Mouse (Mus musculus): ENCODE results near the gene Adamts17. TPM values are rescaled to one million over a fixed set of nuclear protein-coding genes. Genes with fewer than 3 reads are reported as not detected.

Gene Adamts17
- polyA plus RNA-seq, 1 experiment: 6.8 TPM

- Histone ChIP-seq H3K27me3 (ENCODE audit: control insufficient read depth, insufficient read depth, low read length) (no peaks in the 10 kb centered on the region), H3K4me3 (ENCODE audit: control insufficient read depth, low read depth, low read length) (no peak overlapping the region), H3K4me1 (ENCODE audit: control insufficient read depth, insufficient read depth, low read length) (no peaks in the 10 kb centered on the region), H3K27ac (ENCODE audit: control insufficient read depth, insufficient read depth, low read depth, low read length) (no peak overlapping the region), H3K36me3 (ENCODE audit: control insufficient read depth, insufficient read depth, low read length) (no peaks in the 10 kb centered on the region)
- TF ChIP-seq CTCF (IDR thresholded peaks at IDR 0.05; ENCODE audit: control insufficient read depth, insufficient read depth, insufficient replicate concordance, low read depth, low read length) (no peak), POLR2A (IDR thresholded peaks at IDR 0.05; ENCODE audit: control insufficient read depth, low read depth, low read length) (no peak)
These were observed 24.0 kb upstream of the Adamts17 start for GRCm38 (mm10) chr7:66815526-66815925.

GRCm38 (mm10) chr7:66820034-66820433 is 19.5 kb upstream of the Adamts17 start:
- H3K27me3 ChIP-seq (ENCODE audit: control insufficient read depth, insufficient read depth, low read length): no peaks in the 10 kb centered on the region
- no peak overlapping the region for H3K4me3 ChIP-seq (ENCODE audit: control insufficient read depth, low read depth, low read length)
- TF ChIP-seq POLR2A (IDR thresholded peaks at IDR 0.05; ENCODE audit: control insufficient read depth, low read depth, low read length): no peak
- TF ChIP-seq CTCF (IDR thresholded peaks at IDR 0.05; ENCODE audit: control insufficient read depth, insufficient read depth, insufficient replicate concordance, low read depth, low read length): peak; percentile 75; the same call in 1 of the 2 replicates
- H3K4me1 ChIP-seq (ENCODE audit: control insufficient read depth, insufficient read depth, low read length): no peaks in the 10 kb centered on the region
- no peaks in the 10 kb centered on the region; the same call in 1 of the 2 replicates for H3K36me3 ChIP-seq (ENCODE audit: control insufficient read depth, insufficient read depth, low read length)
- no peak overlapping the region for H3K27ac ChIP-seq (ENCODE audit: control insufficient read depth, insufficient read depth, low read depth, low read length)

- no peaks in the 10 kb centered on the region for H3K36me3 ChIP-seq (ENCODE audit: control insufficient read depth, insufficient read depth, low read length)
- H3K4me1 ChIP-seq (ENCODE audit: control insufficient read depth, insufficient read depth, low read length): no peaks in the 10 kb centered on the region
- H3K27me3 ChIP-seq (ENCODE audit: control insufficient read depth, insufficient read depth, low read length): no peaks in the 10 kb centered on the region
- TF ChIP-seq CTCF (IDR thresholded peaks at IDR 0.05; ENCODE audit: control insufficient read depth, insufficient read depth, insufficient replicate concordance, low read depth, low read length) (no peak), POLR2A (IDR thresholded peaks at IDR 0.05; ENCODE audit: control insufficient read depth, low read depth, low read length) (no peak)
- no peak overlapping the region for H3K27ac ChIP-seq (ENCODE audit: control insufficient read depth, insufficient read depth, low read depth, low read length)
- H3K4me3 ChIP-seq (ENCODE audit: control insufficient read depth, low read depth, low read length): no peak overlapping the region
These were observed 8.7 kb upstream of the Adamts17 start for GRCm38 (mm10) chr7:66830803-66831202.

- no peak overlapping the region for H3K27ac ChIP-seq (ENCODE audit: control insufficient read depth, insufficient read depth, low read depth, low read length)
- no peak for TF ChIP-seq POLR2A (IDR thresholded peaks at IDR 0.05; ENCODE audit: control insufficient read depth, low read depth, low read length)
- no peak for TF ChIP-seq CTCF (IDR thresholded peaks at IDR 0.05; ENCODE audit: control insufficient read depth, insufficient read depth, insufficient replicate concordance, low read depth, low read length)
These were observed 8.2 kb upstream of the Adamts17 start for GRCm38 (mm10) chr7:66831295-66831694.

GRCm38 (mm10) chr7:66840008-66840719 is 629 bp downstream of the Adamts17 start:
- H3K4me3 ChIP-seq (ENCODE audit: control insufficient read depth, low read depth, low read length): peak overlapping the region; percentile 73
- H3K27me3 ChIP-seq (ENCODE audit: control insufficient read depth, insufficient read depth, low read length): no peaks in the 10 kb centered on the region
- TF ChIP-seq POLR2A (IDR thresholded peaks at IDR 0.05; ENCODE audit: control insufficient read depth, low read depth, low read length): no peak
- no peak for TF ChIP-seq CTCF (IDR thresholded peaks at IDR 0.05; ENCODE audit: control insufficient read depth, insufficient read depth, insufficient replicate concordance, low read depth, low read length)
- no peak overlapping the region for H3K27ac ChIP-seq (ENCODE audit: control insufficient read depth, insufficient read depth, low read depth, low read length)
- H3K36me3 ChIP-seq (ENCODE audit: control insufficient read depth, insufficient read depth, low read length): no peaks in the 10 kb centered on the region
- peaks cover 12% of the 10 kb centered on the region for H3K4me1 ChIP-seq (ENCODE audit: control insufficient read depth, insufficient read depth, low read length)

More at GRCm38 (mm10) chr7:66831295-66831694, 8.2 kb upstream of the Adamts17 start:
- Histone ChIP-seq H3K4me3 (ENCODE audit: control insufficient read depth, low read depth, low read length) (no peak overlapping the region), H3K36me3 (ENCODE audit: control insufficient read depth, insufficient read depth, low read length) (no peaks in the 10 kb centered on the region), H3K27me3 (ENCODE audit: control insufficient read depth, insufficient read depth, low read length) (no peaks in the 10 kb centered on the region), H3K4me1 (ENCODE audit: control insufficient read depth, insufficient read depth, low read length) (no peaks in the 10 kb centered on the region)

- H3K27me3 ChIP-seq (ENCODE audit: control insufficient read depth, insufficient read depth, low read length): no peaks in the 10 kb centered on the region
- no peak overlapping the region for H3K4me3 ChIP-seq (ENCODE audit: control insufficient read depth, low read depth, low read length)
- TF ChIP-seq POLR2A (IDR thresholded peaks at IDR 0.05; ENCODE audit: control insufficient read depth, low read depth, low read length): no peak
- no peaks in the 10 kb centered on the region for H3K36me3 ChIP-seq (ENCODE audit: control insufficient read depth, insufficient read depth, low read length)
- peaks cover 12% of the 10 kb centered on the region for H3K4me1 ChIP-seq (ENCODE audit: control insufficient read depth, insufficient read depth, low read length)
- no peak overlapping the region for H3K27ac ChIP-seq (ENCODE audit: control insufficient read depth, insufficient read depth, low read depth, low read length)
These were observed 1.6 kb downstream of the Adamts17 start for GRCm38 (mm10) chr7:66841165-66841564.

GRCm38 (mm10) chr7:66842021-66842420 is 2.5 kb downstream of the Adamts17 start:
- H3K27me3 ChIP-seq (ENCODE audit: control insufficient read depth, insufficient read depth, low read length): no peaks in the 10 kb centered on the region
- no peaks in the 10 kb centered on the region for H3K36me3 ChIP-seq (ENCODE audit: control insufficient read depth, insufficient read depth, low read length)
- no peak overlapping the region for H3K4me3 ChIP-seq (ENCODE audit: control insufficient read depth, low read depth, low read length)
- peak; percentile 64; the same call in 1 of the 2 replicates for TF ChIP-seq CTCF (IDR thresholded peaks at IDR 0.05; ENCODE audit: control insufficient read depth, insufficient read depth, insufficient replicate concordance, low read depth, low read length)
- no peak for TF ChIP-seq POLR2A (IDR thresholded peaks at IDR 0.05; ENCODE audit: control insufficient read depth, low read depth, low read length)
- H3K4me1 ChIP-seq (ENCODE audit: control insufficient read depth, insufficient read depth, low read length): peaks cover 12% of the 10 kb centered on the region
- H3K27ac ChIP-seq (ENCODE audit: control insufficient read depth, insufficient read depth, low read depth, low read length): no peak overlapping the region
